Mouse (Mus musculus): ENCODE data around the gene Vwa2. TPM values are rescaled to one million over a fixed set of nuclear protein-coding genes. Genes with fewer than 3 reads are reported as not detected.

Gene Vwa2
- total RNA-seq (2021): not detected

DNA sequence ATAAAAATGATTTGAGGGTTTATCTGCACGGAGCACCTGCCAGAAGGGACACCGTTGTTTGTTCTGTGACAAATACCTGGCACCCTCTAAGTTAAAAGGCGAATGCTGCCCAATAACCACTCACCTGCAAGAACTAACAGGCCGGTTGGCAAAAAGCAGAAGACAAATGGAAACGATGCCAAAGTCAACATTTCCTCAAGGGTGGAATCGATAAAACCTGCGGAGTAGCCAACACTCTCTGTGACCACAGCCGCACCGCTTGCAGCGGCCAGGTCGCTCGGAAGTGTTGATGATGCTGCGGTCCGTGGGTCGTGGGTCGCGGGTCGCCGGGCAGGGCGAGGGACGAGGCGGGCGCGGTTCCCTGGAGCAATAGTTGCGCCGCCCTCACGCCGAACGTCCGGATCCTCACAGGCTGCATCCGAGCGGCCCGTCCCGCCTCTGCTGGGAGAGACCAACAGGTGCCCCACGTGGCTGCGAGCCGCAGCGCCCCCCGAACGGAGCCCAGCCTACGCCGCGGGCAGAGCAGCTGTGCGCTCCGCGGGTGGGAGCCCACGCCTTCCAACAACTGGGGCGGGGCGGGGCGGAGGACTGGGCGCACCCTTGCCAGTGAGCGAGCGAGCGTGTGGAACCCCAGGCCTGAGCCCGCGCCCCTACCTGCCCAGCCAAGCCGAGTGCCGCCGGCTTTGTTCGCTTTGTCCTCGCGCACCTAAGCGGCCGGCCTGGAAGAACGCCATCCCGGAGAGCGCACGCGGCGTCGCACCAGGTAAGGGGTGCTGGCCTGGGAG lies at the start of gene Vwa2:
Gene Vwa2, plus strand, starts transcription at position 434 of the 785 bp plus-strand sequence.
- no peak for DNase-seq (ENCODE audit: extremely low spot score in 1 of 2, low spot score in 1 of 2)

DNA sequence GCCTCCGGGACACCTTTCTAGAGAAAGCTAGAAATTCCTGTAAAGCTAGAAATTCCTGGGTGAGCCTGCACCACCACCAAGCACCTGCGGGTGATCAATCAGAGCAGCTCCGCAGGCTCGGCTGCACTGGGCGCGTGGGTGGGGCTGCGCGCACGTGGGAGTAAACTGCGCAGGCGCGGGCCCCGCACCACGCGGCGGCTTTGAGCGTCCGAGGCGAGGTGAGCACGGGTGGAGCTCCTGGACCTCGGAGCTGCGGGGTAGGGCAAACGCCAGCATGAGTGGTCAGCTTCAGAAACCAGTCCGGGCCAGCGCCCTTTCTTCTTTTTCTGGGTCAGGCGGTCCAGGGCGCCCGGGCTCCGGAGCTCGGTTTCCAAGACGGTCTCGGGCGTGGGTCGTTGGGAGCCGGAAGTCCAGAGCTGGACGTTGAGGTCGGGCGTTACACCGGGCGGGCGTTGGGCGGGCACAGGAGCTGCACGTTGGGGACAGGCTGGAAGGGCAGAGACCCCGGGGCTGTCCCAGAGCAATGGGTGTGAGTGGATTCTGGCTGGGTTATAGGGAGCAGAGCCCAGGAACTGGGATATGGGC lies 47.9 kb upstream of the Vwa2 start, which contains the start of gene Tdrd1:
Gene Tdrd1, plus strand, starts transcription at position 163 of the 585 bp plus-strand sequence.
- no peak for DNase-seq (ENCODE audit: extremely low spot score in 1 of 2, low spot score in 1 of 2)

GRCm38 (mm10) chr19:56828305-56828704 lies 45.7 kb upstream of the Vwa2 start:
- DNase-seq (ENCODE audit: extremely low spot score in 1 of 2, low spot score in 1 of 2): no peak

GRCm38 (mm10) chr19:56829267-56829666 lies 44.8 kb upstream of the Vwa2 start:
- DNase-seq (ENCODE audit: extremely low spot score in 1 of 2, low spot score in 1 of 2): no peak

DNA sequence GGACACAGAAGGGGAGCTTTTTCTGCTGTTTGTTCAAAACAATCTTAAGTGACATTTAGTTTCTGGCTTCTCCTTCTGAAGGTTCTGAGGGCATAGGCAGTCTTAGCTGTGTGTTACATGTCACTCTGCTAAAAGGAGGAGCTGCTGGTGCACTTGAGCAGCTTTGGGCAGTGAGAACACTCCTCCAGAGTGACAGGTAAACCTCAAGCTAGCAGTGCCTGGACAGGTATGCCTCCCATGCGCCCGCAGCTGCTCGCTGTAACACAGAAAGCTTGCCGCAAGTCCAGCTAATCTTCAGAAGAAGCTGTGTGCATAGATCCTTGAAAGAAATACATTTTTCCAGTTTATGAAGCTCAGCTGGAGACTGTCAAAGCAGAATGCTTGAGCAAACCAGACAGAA lies 43.9 kb upstream of the Vwa2 start:
- no peak for DNase-seq (ENCODE audit: extremely low spot score in 1 of 2, low spot score in 1 of 2)

GRCm38 (mm10) chr19:56835340-56835739 lies 38.7 kb upstream of the Vwa2 start:
- no peak for DNase-seq (ENCODE audit: extremely low spot score in 1 of 2, low spot score in 1 of 2)

DNA sequence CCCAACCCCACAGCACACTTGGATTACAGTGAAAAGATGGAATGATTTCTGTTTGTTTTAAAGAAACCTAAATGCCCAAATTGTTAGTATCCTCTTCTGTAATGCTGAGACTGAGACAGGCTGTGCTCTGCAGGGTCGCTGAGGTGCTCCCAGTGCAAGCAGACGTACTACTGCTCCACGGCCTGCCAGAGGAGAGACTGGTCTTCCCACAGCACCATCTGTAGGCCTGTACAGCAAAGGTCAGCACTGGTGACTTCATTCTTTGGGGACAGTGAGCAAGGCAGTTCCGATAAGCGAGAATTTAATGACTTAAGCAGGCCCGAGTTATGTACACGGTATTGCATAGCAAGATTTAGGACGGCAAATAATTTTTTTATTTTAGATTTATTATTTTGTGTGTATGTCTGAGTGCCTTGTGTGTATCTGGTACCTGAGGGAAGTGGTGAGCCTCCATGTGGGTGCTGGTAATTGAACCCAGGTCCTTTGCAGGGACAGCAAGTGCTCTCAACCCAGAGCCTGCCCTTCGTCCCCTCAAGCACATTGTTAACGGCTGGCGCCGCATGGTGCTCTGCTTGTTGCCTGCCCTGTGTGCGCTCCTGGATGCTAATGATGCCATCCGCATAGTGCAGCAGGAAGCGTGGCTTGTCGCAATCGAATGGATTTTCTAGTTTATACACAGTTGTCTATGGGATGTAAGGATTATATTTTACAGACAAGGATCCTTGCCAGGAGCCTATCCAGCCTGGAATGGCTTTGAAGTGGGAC lies 34.9 kb upstream of the Vwa2 start:
- DNase-seq (ENCODE audit: extremely low spot score in 1 of 2, low spot score in 1 of 2): no peak

DNA sequence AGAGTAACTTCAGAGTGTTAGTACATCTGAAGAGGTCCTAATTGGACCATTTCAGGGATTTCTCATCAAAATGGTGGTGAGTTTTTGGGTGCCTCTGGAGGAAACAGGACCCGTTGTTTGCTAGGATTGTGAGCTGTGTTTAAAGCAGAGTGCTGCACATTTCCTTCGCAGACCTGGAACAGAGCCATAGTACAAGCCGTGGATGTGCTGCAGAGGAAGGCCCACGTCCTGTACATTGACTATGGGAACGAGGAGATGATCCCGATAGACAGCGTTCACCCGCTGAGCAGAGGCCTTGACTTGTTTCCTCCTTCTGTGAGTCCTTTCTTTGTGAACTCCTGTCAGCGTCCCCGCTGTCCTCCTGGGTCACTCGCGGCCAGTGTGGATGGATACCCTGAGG lies 31.1 kb upstream of the Vwa2 start:
- DNase-seq (ENCODE audit: extremely low spot score in 1 of 2, low spot score in 1 of 2): no peak

- no peak for DNase-seq (ENCODE audit: extremely low spot score in 1 of 2, low spot score in 1 of 2)
Observed at GRCm38 (mm10) chr19:56852590-56852989, 21.5 kb upstream of the Vwa2 start.

DNA sequence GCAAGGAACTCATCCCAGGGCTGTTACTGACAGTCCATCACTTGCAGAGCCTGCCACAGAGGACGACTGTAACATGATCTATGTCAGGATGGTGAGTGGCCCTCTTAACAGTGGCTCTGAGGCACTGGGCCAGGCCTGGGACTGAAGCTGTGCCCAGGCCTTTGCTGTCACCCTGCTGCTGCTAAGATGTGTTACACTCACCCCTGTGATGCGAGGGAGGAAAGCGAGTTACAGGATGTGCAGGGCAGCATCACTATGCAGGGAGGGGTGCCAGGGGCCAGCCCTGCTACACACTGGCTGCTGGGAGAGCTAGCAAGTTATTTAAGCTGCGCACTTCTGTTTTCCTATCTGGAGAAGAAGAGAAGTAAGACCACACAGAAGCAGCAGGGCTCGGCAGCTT lies 17.6 kb upstream of the Vwa2 start:
- DNase-seq (ENCODE audit: extremely low spot score in 1 of 2, low spot score in 1 of 2): no peak

DNA sequence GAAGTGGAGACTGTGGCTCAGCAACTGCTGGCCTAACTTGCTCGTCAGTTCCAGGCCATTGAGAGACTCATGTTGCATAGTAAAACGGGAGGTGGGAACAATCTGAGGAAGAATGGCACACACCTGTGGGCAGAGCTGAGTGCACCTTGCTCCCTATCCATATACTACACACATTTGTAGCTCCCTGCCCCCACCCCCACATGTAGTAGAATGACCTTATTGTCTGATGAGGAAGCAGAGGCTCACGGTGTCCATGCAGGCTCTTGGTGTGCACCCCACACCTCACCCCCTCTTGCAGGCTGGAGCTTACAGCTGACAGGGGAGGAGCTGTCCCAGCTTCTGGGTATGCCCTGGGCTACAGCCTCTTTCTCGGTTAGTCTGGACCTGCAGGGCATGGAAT lies 6.3 kb upstream of the Vwa2 start:
- DNase-seq (ENCODE audit: extremely low spot score in 1 of 2, low spot score in 1 of 2): no peak

DNA sequence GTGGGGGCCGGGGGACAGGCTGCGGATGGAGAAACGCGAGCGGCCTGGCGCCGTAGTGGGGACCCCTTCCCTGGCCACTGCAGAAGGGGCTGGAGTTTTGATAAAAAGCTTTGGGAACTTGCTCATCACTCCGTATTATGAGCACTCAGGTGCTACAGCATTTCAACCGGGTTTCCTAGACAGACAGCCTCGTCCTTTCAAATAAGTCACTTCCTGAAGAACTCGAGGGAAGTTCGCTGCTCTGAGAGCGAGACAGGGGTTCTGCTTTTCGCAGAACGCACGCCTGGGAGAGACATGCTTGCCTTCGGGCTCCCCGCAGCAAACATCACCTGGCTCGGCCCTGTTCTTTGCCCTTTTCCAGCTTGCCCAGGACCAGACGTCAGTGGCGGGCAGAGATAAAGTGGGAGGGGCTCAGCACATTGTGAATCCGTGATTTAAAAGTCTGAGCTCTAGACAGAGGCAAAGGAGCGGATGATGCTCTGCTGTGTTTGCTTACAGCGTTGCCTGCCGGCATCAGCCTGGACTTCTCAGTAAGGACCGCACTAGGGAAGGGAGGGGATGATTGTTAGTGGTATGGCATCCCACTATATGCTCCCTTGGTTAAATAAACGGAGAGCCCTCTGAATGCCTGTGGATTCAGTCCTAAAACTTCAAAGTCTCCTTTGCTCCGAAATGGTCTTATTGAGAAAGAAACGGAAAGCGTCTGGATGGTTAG lies 709 bp downstream of the Vwa2 start:
- DNase-seq (ENCODE audit: extremely low spot score in 1 of 2, low spot score in 1 of 2): no peak

GRCm38 (mm10) chr19:56877364-56877763 lies 3.3 kb downstream of the Vwa2 start:
- no peak for DNase-seq (ENCODE audit: extremely low spot score in 1 of 2, low spot score in 1 of 2)

GRCm38 (mm10) chr19:56887879-56888278 lies 13.8 kb downstream of the Vwa2 start:
- no peak for DNase-seq (ENCODE audit: extremely low spot score in 1 of 2, low spot score in 1 of 2)

DNA sequence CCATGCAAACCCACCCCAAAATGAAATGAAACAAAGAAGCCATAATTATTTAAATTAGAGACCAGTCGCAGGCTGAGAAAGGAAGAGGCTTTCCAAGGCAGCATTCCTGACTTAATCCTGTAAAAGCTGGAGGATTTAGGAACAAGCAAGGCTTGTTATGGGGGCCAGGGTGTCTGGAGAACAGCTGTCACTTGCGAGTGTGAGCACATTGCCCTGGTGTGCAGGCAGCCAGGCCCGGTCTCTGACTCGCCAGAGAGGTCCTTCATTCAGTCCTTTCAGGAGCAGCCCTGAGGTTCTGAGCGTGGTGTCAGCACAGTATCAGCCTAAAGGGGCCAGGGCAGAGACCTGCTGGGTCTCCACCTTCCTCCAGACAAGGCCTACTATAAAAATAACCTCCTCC lies 14.6 kb downstream of the Vwa2 start:
- no peak for DNase-seq (ENCODE audit: extremely low spot score in 1 of 2, low spot score in 1 of 2)

GRCm38 (mm10) chr19:56891438-56891837 lies 17.4 kb downstream of the Vwa2 start:
- DNase-seq (ENCODE audit: extremely low spot score in 1 of 2, low spot score in 1 of 2): no peak

GRCm38 (mm10) chr19:56892586-56892985 lies 18.5 kb downstream of the Vwa2 start:
- DNase-seq (ENCODE audit: extremely low spot score in 1 of 2, low spot score in 1 of 2): no peak

DNA sequence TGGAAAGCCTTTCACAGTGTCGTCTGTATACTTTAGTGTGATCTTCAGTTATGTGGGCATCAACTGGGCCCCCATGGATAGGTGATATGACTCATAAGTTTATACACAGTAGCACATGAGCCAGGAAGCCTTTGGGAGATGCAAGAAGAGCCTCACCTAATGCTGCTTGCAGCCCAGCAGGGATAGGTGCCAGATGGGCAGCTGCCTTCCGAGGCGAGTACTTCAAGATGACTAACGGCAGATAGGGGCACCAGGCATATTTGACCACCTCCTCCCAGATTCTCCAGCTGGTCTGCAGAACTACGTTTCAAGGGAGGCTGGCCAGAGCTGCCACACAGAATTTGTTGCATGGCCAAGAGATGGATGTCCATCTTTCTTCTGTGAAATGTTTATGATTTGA lies 19.3 kb downstream of the Vwa2 start:
- DNase-seq (ENCODE audit: extremely low spot score in 1 of 2, low spot score in 1 of 2): no peak

DNA sequence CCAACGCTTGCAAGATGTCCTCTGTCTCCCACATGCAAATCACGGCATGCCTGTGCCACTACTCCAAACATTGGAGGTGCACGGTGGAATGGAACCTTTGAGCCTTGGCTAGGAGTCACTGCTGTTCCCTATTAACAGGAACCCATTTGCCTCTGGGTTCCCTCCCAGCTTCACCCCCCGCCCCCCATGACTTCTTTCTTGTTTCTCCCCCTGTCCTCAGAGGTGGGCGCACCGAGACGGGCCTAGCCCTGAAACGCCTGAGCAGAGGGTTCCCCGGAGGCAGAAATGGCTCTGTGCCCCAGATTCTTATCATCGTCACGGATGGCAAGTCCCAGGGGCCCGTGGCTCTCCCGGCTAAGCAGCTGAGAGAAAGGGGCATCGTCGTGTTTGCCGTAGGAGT lies 23.6 kb downstream of the Vwa2 start:
- DNase-seq (ENCODE audit: extremely low spot score in 1 of 2, low spot score in 1 of 2): no peak

DNA sequence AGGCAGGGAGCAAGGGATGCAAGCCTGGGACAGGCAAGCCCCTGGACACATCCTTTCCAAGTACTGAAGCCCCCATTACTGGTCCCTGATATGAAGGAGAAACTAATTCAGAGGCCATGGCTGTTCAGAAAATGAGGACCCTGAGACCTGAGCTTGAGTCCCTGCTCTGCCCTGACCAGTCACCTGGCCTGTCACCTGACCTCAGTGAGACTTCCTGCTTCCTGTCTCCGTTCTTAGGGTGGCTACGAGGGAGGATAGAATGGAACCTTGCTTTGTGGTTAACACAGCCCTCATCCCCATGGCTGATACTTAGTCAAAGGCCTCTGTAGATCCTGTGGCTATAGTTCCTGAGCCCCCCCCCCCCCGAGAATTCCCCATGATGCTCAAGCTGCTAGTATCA lies 30.0 kb downstream of the Vwa2 start:
- DNase-seq (ENCODE audit: extremely low spot score in 1 of 2, low spot score in 1 of 2): no peak

GRCm38 (mm10) chr19:56905395-56905794 lies 31.3 kb downstream of the Vwa2 start:
- DNase-seq (ENCODE audit: extremely low spot score in 1 of 2, low spot score in 1 of 2): no peak
